Mouse (Mus musculus) thymus, adult 2 months (tissue): Measurements from ENCODE around the gene Gm11213. TPM values are rescaled to one million over a fixed set of nuclear protein-coding genes. Genes with fewer than 3 reads are reported as not detected.
A peak's percentile ranks its signal among the peaks of the same experiment; 100 is the strongest.

Experiments
- DNase-seq: peaks from one replicate; pipeline ENCODE4 v3.0.0; 2021
- H3K27ac ChIP-seq: fragments of 200-500 bp; 2 replicates; pipeline ENCODE4 v1.5.1; 2012; ENCODE audit warnings: low read length, control low read depth; ENCODE audit not compliant: control insufficient read depth, insufficient read depth
- H3K27me3 ChIP-seq: fragments of 200-500 bp; 2 replicates; pipeline ENCODE4 v1.6.1; 2012; ENCODE audit warnings: mild to moderate bottlenecking, low read length, moderate library complexity, mixed read lengths; ENCODE audit not compliant: control insufficient read depth, insufficient read depth
- H3K36me3 ChIP-seq: fragments of 200-500 bp; 2 replicates; pipeline ENCODE4 v1.6.1; 2012; ENCODE audit warnings: mild to moderate bottlenecking, low read length, moderate library complexity; ENCODE audit not compliant: control insufficient read depth, insufficient read depth
- H3K4me1 ChIP-seq: fragments of 200-500 bp; replicated peaks from 2 replicates; pipeline ENCODE4 v1.6.1; 2012; ENCODE audit warnings: low read length; ENCODE audit not compliant: control insufficient read depth, insufficient read depth
- H3K4me3 ChIP-seq: fragments of 200-500 bp; 2 replicates; pipeline ENCODE4 v1.5.1; 2012; ENCODE audit warnings: mild to moderate bottlenecking, low read length, control low read depth, moderate library complexity; ENCODE audit not compliant: control insufficient read depth, insufficient read depth
- CTCF ChIP-seq: fragments of 200-500 bp; IDR thresholded peaks from 2 replicates; pipeline ENCODE4 v1.5.1; 2012; ENCODE audit warnings: mild to moderate bottlenecking, control low read depth, low read length, moderate library complexity, borderline replicate concordance; ENCODE audit not compliant: control insufficient read depth, poor library complexity, insufficient read depth; ENCODE audit errors: extremely low read depth
- POLR2A ChIP-seq: fragments of 200-500 bp; IDR thresholded peaks from 2 replicates; pipeline ENCODE4 v1.6.1; 2012; ENCODE audit warnings: mild to moderate bottlenecking, low read length, control low read depth, moderate library complexity; ENCODE audit not compliant: control insufficient read depth, poor library complexity, insufficient read depth; ENCODE audit errors: extremely low read depth
- WGBS: fragments of 180-500 bp; shearing (Covaris S2); methylation state at CpG from one replicate; pipeline ENCODE4 v1.1.7; 2018; 5-methylcytosine and 5-hydroxymethylcytosine counted together
- polyA plus RNA-seq: library from polyadenylated mRNA; depleted of rRNA; stranded (reverse); fragments of >200 nt; gene quantifications from 2 replicates; pipeline ENCODE4 v1.2.3, GENCODE M21; 2012

Gm11213 gene
- polyA plus RNA-seq, 1 experiment = not detected

DNA sequence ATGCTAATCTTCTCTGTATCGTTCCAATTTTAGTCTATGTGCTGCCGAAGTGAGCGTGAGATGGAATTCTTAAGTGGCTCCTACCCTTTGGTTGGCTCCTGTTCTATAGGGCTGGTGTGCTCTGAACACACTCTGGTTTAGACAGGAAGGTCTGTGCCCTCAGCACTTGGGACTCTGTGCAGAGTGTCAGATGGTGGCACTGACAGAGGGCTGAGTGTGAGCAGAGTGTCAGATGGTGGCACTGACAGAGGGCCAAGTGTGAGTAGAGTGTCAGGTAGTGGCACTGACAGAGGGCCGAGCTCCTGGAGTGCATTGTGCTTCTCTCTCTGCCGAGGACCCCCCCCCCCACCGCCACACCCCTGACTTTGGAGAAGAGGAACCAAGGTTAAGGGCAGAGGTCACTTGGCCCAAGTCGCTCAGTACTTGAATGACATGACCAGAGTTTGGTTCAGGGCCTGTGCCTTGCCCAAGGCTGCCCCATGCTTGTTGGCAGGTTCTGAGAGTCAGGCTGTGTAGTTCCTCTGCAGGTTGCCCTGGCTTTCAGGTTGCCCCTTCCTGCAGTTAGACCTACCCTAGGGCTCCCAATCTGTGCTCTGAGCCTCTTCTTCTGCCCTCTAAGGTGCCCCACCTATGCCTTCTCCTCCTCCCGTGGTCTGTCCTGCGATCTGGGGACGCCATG lies 37.2 kb downstream of the Gm11213 start:
- H3K27me3 ChIP-seq = no peaks in the 10 kb centered on the region
- H3K36me3 ChIP-seq = peaks cover 9% of the 10 kb centered on the region
- DNase-seq = no peak
- no peak overlapping the region for H3K27ac ChIP-seq
- WGBS = 96% methylated on average over 10 of the region's 10 CpGs
- H3K4me1 ChIP-seq = no peaks in the 10 kb centered on the region
- no peak for TF ChIP-seq POLR2A
- no peak for TF ChIP-seq CTCF
- H3K4me3 ChIP-seq = no peak overlapping the region

DNA sequence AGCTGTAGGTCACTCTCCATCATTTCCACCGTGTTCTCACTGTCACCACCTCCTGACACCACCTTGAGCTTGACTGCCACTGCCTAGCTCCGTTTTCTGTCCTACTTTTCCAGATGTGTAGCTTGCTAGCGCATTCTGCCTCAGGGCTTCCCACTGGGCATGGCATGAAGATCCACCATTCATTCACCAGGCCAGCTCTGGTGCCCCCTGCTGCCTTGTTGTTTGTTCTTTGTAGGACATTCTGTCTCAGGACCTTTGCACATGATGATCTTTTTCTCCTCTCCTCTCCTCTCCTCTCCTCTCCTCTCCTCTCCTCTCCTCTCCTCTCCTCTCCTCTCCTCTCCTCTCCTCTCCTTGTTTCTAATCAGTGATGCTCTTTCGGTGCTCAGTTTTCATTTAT lies 42.3 kb downstream of the Gm11213 start:
- Histone ChIP-seq H3K4me1 (peaks cover 37% of the 10 kb centered on the region), H3K4me3 (no peak overlapping the region), H3K27me3 (no peaks in the 10 kb centered on the region), H3K27ac (peak overlapping the region; percentile 88), H3K36me3 (no peaks in the 10 kb centered on the region)
- DNase-seq = peak; percentile 31
- TF ChIP-seq POLR2A (no peak), CTCF (no peak)
- 72% methylated on average over 4 of the region's 4 CpGs for WGBS

DNA sequence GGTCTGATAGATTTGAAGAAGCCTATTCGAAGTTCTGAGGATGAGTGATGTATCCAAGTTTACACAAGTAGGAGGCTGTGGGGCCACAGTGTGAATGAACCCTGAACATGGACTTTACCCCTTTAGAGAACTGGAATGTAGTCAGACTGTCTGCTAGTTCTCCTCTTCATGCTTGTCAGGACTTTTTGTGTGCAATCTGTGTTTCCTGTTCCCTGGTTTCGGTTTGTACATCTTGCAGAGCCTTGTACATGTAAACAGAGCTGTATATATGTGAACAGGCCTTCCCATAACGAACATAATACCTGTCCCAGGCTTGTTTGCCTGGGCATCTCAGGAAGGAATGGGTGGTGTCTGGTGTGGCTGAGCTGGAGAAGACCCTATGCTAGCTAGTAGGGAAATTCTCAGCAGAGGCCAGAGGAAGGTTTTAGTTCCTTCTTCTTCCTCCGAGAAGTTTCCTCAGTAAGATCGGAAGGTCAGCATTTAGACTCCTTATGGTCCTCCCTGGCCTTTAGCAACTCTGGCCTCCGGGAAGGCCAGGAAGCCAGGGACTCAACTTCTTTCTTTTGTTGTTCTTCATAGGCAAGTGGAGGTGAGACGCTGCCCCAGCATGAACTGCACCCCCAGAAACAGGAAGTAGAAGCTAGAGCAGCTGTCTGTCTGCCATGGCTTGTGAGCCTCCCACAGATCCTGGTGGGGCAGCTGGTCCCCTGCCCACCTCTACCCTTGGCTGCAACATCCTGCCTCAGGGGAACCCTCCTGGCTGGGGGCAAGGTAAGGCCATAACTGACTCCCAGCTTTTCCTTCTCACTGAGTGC lies 43.0 kb downstream of the Gm11213 start:
- Histone ChIP-seq H3K27me3 (no peaks in the 10 kb centered on the region), H3K27ac (peak overlapping the region; percentile 88), H3K4me1 (peaks cover 44% of the 10 kb centered on the region), H3K4me3 (peak overlapping the region; percentile 21; the same call in 1 of the 2 replicates), H3K36me3 (no peaks in the 10 kb centered on the region)
- 12% methylated on average over 7 of the region's 7 CpGs for WGBS
- TF ChIP-seq CTCF = no peak
- TF ChIP-seq POLR2A = no peak
- DNase-seq = peak; percentile 68

DNA sequence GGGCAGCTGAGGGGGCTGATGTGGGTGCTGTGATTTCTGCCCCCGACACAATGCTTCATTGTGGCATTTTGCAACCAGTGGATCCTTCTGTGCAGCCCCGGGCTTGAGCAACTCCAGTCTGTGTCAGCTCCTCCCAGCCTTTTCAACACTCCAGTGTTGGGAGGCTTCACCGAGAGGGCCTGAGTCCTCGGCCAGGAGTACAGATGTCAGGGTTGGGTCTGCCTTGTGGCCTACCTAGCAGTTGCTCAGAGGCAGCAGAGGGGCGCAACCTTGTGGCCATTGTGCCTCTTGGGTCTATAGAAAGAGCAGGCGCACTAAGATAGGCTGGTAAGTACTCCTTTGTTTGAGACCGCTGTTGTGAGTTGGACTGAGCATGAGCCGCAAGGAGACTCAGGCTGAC lies 45.0 kb downstream of the Gm11213 start:
- 40% methylated on average over 8 of the region's 8 CpGs for WGBS
- TF ChIP-seq POLR2A (no peak), CTCF (no peak)
- no peaks in the 10 kb centered on the region for H3K27me3 ChIP-seq
- H3K27ac ChIP-seq = no peak overlapping the region
- DNase-seq = peak; percentile 44
- H3K4me1 ChIP-seq = peaks cover 49% of the 10 kb centered on the region
- no peaks in the 10 kb centered on the region for H3K36me3 ChIP-seq
- no peak overlapping the region for H3K4me3 ChIP-seq

DNA sequence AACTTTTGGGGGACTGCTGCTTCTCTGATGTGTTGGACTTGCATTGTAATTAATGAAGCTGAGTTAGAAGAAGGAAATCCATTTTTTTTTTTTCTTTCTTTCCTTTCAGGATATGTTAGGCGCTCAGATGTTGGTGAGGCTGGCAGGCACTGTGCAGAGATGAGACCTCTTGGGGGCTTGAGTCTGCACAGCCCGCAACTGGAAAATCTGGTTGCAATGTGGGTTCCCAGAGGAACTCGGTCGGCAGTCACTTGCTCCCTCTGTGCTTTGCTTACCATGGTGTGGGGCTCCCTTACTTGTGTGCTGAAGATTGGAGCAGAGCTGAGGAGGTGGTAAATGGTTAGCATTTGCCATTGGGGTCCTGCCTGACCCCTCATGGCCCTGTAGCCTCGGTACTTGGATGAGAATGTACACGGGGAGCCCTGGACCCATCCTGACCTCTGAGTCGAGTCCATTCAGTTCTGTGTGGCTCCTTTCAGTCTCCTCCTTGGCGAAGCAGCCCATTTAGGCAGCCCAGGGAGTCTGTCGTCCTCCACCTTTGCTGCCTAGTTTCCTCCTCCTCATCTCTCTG lies 45.8 kb downstream of the Gm11213 start:
- H3K4me1 ChIP-seq = peaks cover 49% of the 10 kb centered on the region
- peak; percentile 18 for DNase-seq
- H3K4me3 ChIP-seq = peak overlapping the region; percentile 80
- TF ChIP-seq CTCF (no peak), POLR2A (no peak)
- H3K27me3 ChIP-seq = no peaks in the 10 kb centered on the region
- H3K36me3 ChIP-seq = no peaks in the 10 kb centered on the region
- no peak overlapping the region for H3K27ac ChIP-seq
- 29% methylated on average over 9 of the region's 9 CpGs for WGBS

GRCm38 (mm10) chr4:63558407-63559081 lies 46.5 kb downstream of the Gm11213 start, which contains the start of gene Tmem268:
Gene Tmem268, plus strand, starts transcription at chr4:63558781.
- Histone ChIP-seq H3K36me3 (no peaks in the 10 kb centered on the region), H3K27me3 (no peaks in the 10 kb centered on the region), H3K4me1 (peaks cover 49% of the 10 kb centered on the region), H3K27ac (no peak within 1 kb of the TSS), H3K4me3 (peak within 1 kb of the TSS; percentile 80)
- under 1% methylated on average over 80 of the region's 81 CpGs for WGBS
- TF ChIP-seq POLR2A (peak; percentile 80), CTCF (peak; percentile 75; the same call in 1 of the 2 replicates)
- peak; percentile 81 for DNase-seq
